Mouse (Mus musculus): ENCODE measurements around the gene Csrnp1. TPM values are rescaled to one million over a fixed set of nuclear protein-coding genes. Genes with fewer than 3 reads are reported as not detected.
A peak's percentile ranks its signal among the peaks of the same experiment; 100 is the strongest.

Gene Csrnp1
- polyA plus RNA-seq, 1 experiment: 50.5 TPM

DNA sequence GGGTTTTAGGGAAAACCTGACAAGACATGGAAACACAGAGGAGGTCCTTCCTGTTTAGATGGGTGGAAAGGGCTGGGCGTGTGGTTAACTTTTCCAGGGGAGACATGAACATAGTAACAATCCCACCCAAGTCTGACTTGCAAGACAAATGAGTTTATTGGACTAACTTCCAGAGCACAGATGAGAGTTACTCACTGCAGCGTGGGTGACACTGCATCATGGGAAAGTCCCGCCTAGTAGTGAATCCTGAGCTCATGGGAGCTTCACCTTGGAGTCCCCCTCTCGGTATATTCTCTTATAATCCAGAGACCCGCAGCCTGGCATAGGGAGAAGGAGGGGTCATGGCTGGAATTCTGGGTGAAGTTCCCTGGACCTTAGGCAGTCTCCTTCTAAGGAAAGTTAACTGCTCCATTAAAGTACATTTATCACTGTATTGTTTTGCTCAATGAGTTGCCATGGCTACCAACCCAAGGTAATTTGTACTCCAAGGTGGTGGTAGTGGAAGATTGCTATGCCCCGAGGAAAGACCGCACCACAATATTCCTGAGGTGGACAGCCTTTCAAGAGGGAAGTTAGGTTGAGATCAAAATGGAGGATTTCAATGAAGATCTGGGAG lies 24.9 kb upstream of the Csrnp1 start:
- 88% methylated on average over 7 of the region's 7 CpGs for WGBS
- peaks cover 4% of the 10 kb centered on the region; the same call in 1 of the 2 replicates for H3K4me1 ChIP-seq (ENCODE audit: control insufficient read depth, insufficient read depth, insufficient read length)
- H3K27me3 ChIP-seq (ENCODE audit: control insufficient read depth, insufficient read depth, low read length): no peaks in the 10 kb centered on the region
- no peaks in the 10 kb centered on the region for H3K36me3 ChIP-seq (ENCODE audit: control insufficient read depth, insufficient read depth, low read length)
- no peak overlapping the region for H3K4me3 ChIP-seq (ENCODE audit: extremely low read depth, insufficient read depth, insufficient read length)
- no peak overlapping the region for H3K27ac ChIP-seq (ENCODE audit: insufficient read depth, low read length)
- TF ChIP-seq CTCF (IDR thresholded peaks at IDR 0.05; ENCODE audit: extremely low read depth, insufficient read depth, insufficient read length, insufficient replicate concordance) (no peak), POLR2A (IDR thresholded peaks at IDR 0.05; ENCODE audit: low read depth, low read length) (no peak)
- no peak for DNase-seq (ENCODE audit: low read depth in 1 of 2, low spot score in 2 of 2)

DNA sequence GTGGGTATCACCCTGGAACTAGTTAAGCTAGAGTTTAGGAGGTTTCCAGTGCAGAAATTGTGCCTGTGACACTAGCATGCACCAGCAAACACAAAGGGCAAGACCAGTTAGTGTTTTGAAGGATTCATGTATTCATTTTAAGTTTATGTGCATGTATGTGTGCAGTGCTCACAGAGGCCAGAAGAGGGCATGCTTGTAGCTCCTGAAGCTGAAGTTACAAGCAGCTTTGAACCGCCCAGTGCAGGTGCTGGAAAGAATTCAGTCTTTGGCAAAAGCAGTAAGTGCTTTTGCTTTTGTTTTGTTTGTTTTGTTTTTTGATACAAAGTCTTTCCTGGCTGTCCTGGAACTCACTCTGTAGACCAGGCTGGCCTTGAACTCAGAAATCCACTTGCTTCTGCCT lies 23.4 kb upstream of the Csrnp1 start:
- H3K4me1 ChIP-seq (ENCODE audit: control insufficient read depth, insufficient read depth, insufficient read length): peaks cover 4% of the 10 kb centered on the region; the same call in 1 of the 2 replicates
- TF ChIP-seq CTCF (IDR thresholded peaks at IDR 0.05; ENCODE audit: extremely low read depth, insufficient read depth, insufficient read length, insufficient replicate concordance): no peak
- TF ChIP-seq POLR2A (IDR thresholded peaks at IDR 0.05; ENCODE audit: low read depth, low read length): no peak
- H3K4me3 ChIP-seq (ENCODE audit: extremely low read depth, insufficient read depth, insufficient read length): no peak overlapping the region
- no peak overlapping the region for H3K27ac ChIP-seq (ENCODE audit: insufficient read depth, low read length)
- no peak for DNase-seq (ENCODE audit: low read depth in 1 of 2, low spot score in 2 of 2)
- no peaks in the 10 kb centered on the region for H3K27me3 ChIP-seq (ENCODE audit: control insufficient read depth, insufficient read depth, low read length)
- H3K36me3 ChIP-seq (ENCODE audit: control insufficient read depth, insufficient read depth, low read length): no peaks in the 10 kb centered on the region
- 84% methylated on average over 1 of the region's 1 CpGs for WGBS

- H3K4me1 ChIP-seq (ENCODE audit: control insufficient read depth, insufficient read depth, insufficient read length): peaks cover 8% of the 10 kb centered on the region; the same call in 1 of the 2 replicates
- WGBS: 91% methylated on average over 3 of the region's 3 CpGs
These were observed 21.5 kb upstream of the Csrnp1 start for GRCm38 (mm10) chr9:120005936-120006335.

DNA sequence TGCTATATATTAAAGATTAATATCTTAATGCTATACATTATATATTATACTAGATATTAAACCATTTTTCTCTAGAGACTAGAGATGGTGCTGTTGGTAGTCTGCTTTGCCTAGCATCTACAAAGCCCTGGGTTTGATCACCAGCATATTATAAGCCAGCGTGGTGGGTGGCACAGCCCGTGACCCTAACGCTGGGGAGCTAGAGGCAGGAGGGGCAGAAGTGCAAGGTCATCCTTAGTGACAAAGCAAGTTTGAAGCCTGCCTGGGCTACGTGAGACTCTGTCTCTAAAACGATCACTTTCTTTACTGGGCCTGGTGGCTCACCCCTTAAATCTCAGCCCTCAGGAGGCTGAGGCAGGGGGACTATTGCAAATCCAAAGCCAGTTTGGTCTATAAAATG lies 18.4 kb upstream of the Csrnp1 start:
- Histone ChIP-seq H3K27ac (ENCODE audit: insufficient read depth, low read length) (no peak overlapping the region), H3K4me3 (ENCODE audit: extremely low read depth, insufficient read depth, insufficient read length) (no peak overlapping the region), H3K36me3 (ENCODE audit: control insufficient read depth, insufficient read depth, low read length) (no peaks in the 10 kb centered on the region), H3K4me1 (ENCODE audit: control insufficient read depth, insufficient read depth, insufficient read length) (peaks cover 4% of the 10 kb centered on the region; the same call in 1 of the 2 replicates), H3K27me3 (ENCODE audit: control insufficient read depth, insufficient read depth, low read length) (no peaks in the 10 kb centered on the region)
- no peak for TF ChIP-seq POLR2A (IDR thresholded peaks at IDR 0.05; ENCODE audit: low read depth, low read length)
- no peak for TF ChIP-seq CTCF (IDR thresholded peaks at IDR 0.05; ENCODE audit: extremely low read depth, insufficient read depth, insufficient read length, insufficient replicate concordance)
- DNase-seq (ENCODE audit: low read depth in 1 of 2, low spot score in 2 of 2): no peak
- WGBS: 90% methylated on average over 5 of the region's 5 CpGs

More at GRCm38 (mm10) chr9:120005936-120006335, 21.5 kb upstream of the Csrnp1 start:
- DNase-seq (ENCODE audit: low read depth in 1 of 2, low spot score in 2 of 2): no peak
- Histone ChIP-seq H3K4me3 (ENCODE audit: extremely low read depth, insufficient read depth, insufficient read length) (no peak overlapping the region), H3K36me3 (ENCODE audit: control insufficient read depth, insufficient read depth, low read length) (no peaks in the 10 kb centered on the region), H3K27me3 (ENCODE audit: control insufficient read depth, insufficient read depth, low read length) (no peaks in the 10 kb centered on the region), H3K27ac (ENCODE audit: insufficient read depth, low read length) (no peak overlapping the region)
- TF ChIP-seq CTCF (IDR thresholded peaks at IDR 0.05; ENCODE audit: extremely low read depth, insufficient read depth, insufficient read length, insufficient replicate concordance) (no peak), POLR2A (IDR thresholded peaks at IDR 0.05; ENCODE audit: low read depth, low read length) (no peak)

GRCm38 (mm10) chr9:120001945-120002725 lies 17.7 kb upstream of the Csrnp1 start:
- no peaks in the 10 kb centered on the region for H3K36me3 ChIP-seq (ENCODE audit: control insufficient read depth, insufficient read depth, low read length)
- H3K27me3 ChIP-seq (ENCODE audit: control insufficient read depth, insufficient read depth, low read length): no peaks in the 10 kb centered on the region
- WGBS: 11% methylated on average over 31 of the region's 31 CpGs
- H3K4me3 ChIP-seq (ENCODE audit: extremely low read depth, insufficient read depth, insufficient read length): peak overlapping the region; percentile 42
- no peak overlapping the region for H3K27ac ChIP-seq (ENCODE audit: insufficient read depth, low read length)
- TF ChIP-seq CTCF (IDR thresholded peaks at IDR 0.05; ENCODE audit: extremely low read depth, insufficient read depth, insufficient read length, insufficient replicate concordance): no peak
- TF ChIP-seq POLR2A (IDR thresholded peaks at IDR 0.05; ENCODE audit: low read depth, low read length): no peak
- H3K4me1 ChIP-seq (ENCODE audit: control insufficient read depth, insufficient read depth, insufficient read length): peaks cover 4% of the 10 kb centered on the region; the same call in 1 of the 2 replicates
- DNase-seq (ENCODE audit: low read depth in 1 of 2, low spot score in 2 of 2): peak; percentile 23 to 71

GRCm38 (mm10) chr9:120000761-120001160 lies 16.3 kb upstream of the Csrnp1 start:
- H3K27me3 ChIP-seq (ENCODE audit: control insufficient read depth, insufficient read depth, low read length): no peaks in the 10 kb centered on the region
- H3K4me1 ChIP-seq (ENCODE audit: control insufficient read depth, insufficient read depth, insufficient read length): peaks cover 4% of the 10 kb centered on the region; the same call in 1 of the 2 replicates
- H3K4me3 ChIP-seq (ENCODE audit: extremely low read depth, insufficient read depth, insufficient read length): no peak overlapping the region
- no peak for DNase-seq (ENCODE audit: low read depth in 1 of 2, low spot score in 2 of 2)
- TF ChIP-seq POLR2A (IDR thresholded peaks at IDR 0.05; ENCODE audit: low read depth, low read length) (no peak), CTCF (IDR thresholded peaks at IDR 0.05; ENCODE audit: extremely low read depth, insufficient read depth, insufficient read length, insufficient replicate concordance) (no peak)
- no peaks in the 10 kb centered on the region for H3K36me3 ChIP-seq (ENCODE audit: control insufficient read depth, insufficient read depth, low read length)
- WGBS: 79% methylated on average over 5 of the region's 5 CpGs
- H3K27ac ChIP-seq (ENCODE audit: insufficient read depth, low read length): no peak overlapping the region
